Mouse (Mus musculus) G1E (cell line): ENCODE data around the gene Antxr2.

Experiments used
- CTCF ChIP-seq: IDR thresholded peaks from 2 replicates; pipeline ENCODE4 v1.5.1; 2012; ENCODE audit warnings: low read depth, low read length, inconsistent platforms, mixed read lengths
- GATA1 ChIP-seq: IDR thresholded peaks from 2 replicates; pipeline ENCODE4 v1.6.1; 2012; ENCODE audit warnings: borderline replicate concordance, low read length, inconsistent platforms, mixed read lengths
- GATA2 ChIP-seq: IDR thresholded peaks from 2 replicates; pipeline ENCODE4 v1.6.1; 2012; ENCODE audit warnings: low read depth, low read length, inconsistent platforms, borderline replicate concordance
- POLR2AphosphoS5 ChIP-seq: IDR thresholded peaks from 2 replicates; pipeline ENCODE4 v1.6.1; 2012; ENCODE audit warnings: low read depth, low read length, inconsistent platforms; ENCODE audit not compliant: insufficient replicate concordance
- TAL1 ChIP-seq: conservative IDR thresholded peaks from 2 replicates; pipeline ENCODE4 v1.6.1; 2012; ENCODE audit warnings: low read depth, low read length, inconsistent platforms, mixed read lengths

- no peak for TF ChIP-seq CTCF
- no peak for TF ChIP-seq GATA1
- TF ChIP-seq TAL1, result no peak
- TF ChIP-seq POLR2AphosphoS5, result no peak
- TF ChIP-seq GATA2, result no peak
Measured at GRCm38 (mm10) chr5:98016247-98017203, 14.3 kb downstream of the Antxr2 start.
